In genomic region chr9:114699262-114699661, GRCm38 (mm10) we compare ENCODE assay signal across 17 mouse cellular contexts. TPM values are rescaled to one million over a fixed set of nuclear protein-coding genes. Genes with fewer than 3 reads are reported as not detected.
DNase-seq lines count a peak whose midpoint lies in the region; TF ChIP-seq lines count a peak whose summit lies in the region.
"Had no signal": no experiment of that assay in that cellular context is flagged by ENCODE, and none has a peak within 500 bp of the region (broad histone marks: within the 10 kb centered on the region; RNA-seq: fewer than 3 reads in every experiment).

No protein-coding gene starts in this region.

- no peaks in the 10 kb centered on the region for H3K9me3 ChIP-seq in heart, embryonic 10.5 days
- H3K9me3 ChIP-seq: embryonic facial prominence, embryonic 13.5 days; forebrain, embryonic 12.5 days; hindbrain, embryonic 10.5 days; intestine, embryonic 15.5 days had no signal

- H3K27ac ChIP-seq in heart, adult 2 months = no peak overlapping the region; the same call in 1 of the 2 replicates
- H3K27ac ChIP-seq in heart, embryonic 10.5 days = no peak overlapping the region
- peak overlapping the region; percentile 83 for H3K27ac ChIP-seq in kidney, adult 2 months (ENCODE audit: insufficient read depth, low read depth, low read length)
- H3K27ac ChIP-seq in layer of hippocampus, adult 2 months = peak overlapping the region; percentile 46; the same call in 1 of the 2 replicates
- H3K27ac ChIP-seq: embryonic facial prominence, embryonic 13.5 days; forebrain, embryonic 12.5 days; hindbrain, embryonic 10.5 days; hindbrain, embryonic 14.5 days; intestine, embryonic 15.5 days had no signal

- no peak overlapping the region for H3K4me3 ChIP-seq in heart, adult 2 months
- H3K4me3 ChIP-seq in heart, embryonic 10.5 days = no peak overlapping the region
- no peak overlapping the region for H3K4me3 ChIP-seq in kidney, adult 2 months (ENCODE audit: insufficient read depth, low read depth, low read length)
- no peak overlapping the region for H3K4me3 ChIP-seq in layer of hippocampus, adult 2 months
- H3K4me3 ChIP-seq: embryonic facial prominence, embryonic 13.5 days; forebrain, embryonic 12.5 days; hindbrain, embryonic 10.5 days; intestine, embryonic 15.5 days had no signal

- TF ChIP-seq EP300 in heart, adult 2 months (IDR thresholded peaks at IDR 0.05; ENCODE audit: insufficient read depth, low read depth, low read length) = no peak

- no peaks in the 10 kb centered on the region; the same call in 1 of the 2 replicates for H3K36me3 ChIP-seq in heart, adult 2 months (ENCODE audit: control insufficient read depth, insufficient read depth, low read length)
- peaks cover 24% of the 10 kb centered on the region for H3K36me3 ChIP-seq in heart, embryonic 10.5 days
- H3K36me3 ChIP-seq in kidney, adult 2 months (ENCODE audit: control insufficient read depth, insufficient read depth, low read length) = no peaks in the 10 kb centered on the region
- H3K36me3 ChIP-seq: intestine, embryonic 15.5 days had no signal

- peaks cover 5% of the 10 kb centered on the region for H3K79me2 ChIP-seq in heart, adult 2 months (replicated peaks; ENCODE audit: control insufficient read depth, insufficient read depth, low read length)

- 45% methylated on average over 6 of the region's 6 CpGs for WGBS in heart, adult 2 months
- WGBS in heart, embryonic 10.5 days = 73% methylated on average over 6 of the region's 6 CpGs
- WGBS in kidney, adult 2 months = 41% methylated on average over 6 of the region's 6 CpGs

- peak; percentile 35 to 45 for DNase-seq in cerebellum, postnatal 10 days
- DNase-seq in cerebellum, adult 11-12 months = no peak
- DNase-seq in heart, adult 2 months = peak; percentile 19 to 23
- no peak for DNase-seq in heart, embryonic 10.5 days (ENCODE audit: low spot score)
- DNase-seq in kidney, adult 2 months = peak; percentile 64
- no peak for DNase-seq in kidney, postnatal 10 days
- no peak for DNase-seq in layer of hippocampus, adult 2 months (ENCODE audit: low spot score in 2 of 2)
- DNase-seq in layer of hippocampus, postnatal 14 days (ENCODE audit: low spot score in 2 of 2) = no peak
- DNase-seq: adrenal gland, postnatal 14 days; cerebellum, adult 9-11 months; gastrocnemius, postnatal 10 days had no signal

- no peaks in the 10 kb centered on the region for H3K27me3 ChIP-seq in heart, adult 2 months (ENCODE audit: control insufficient read depth, insufficient read depth, low read length)
- H3K27me3 ChIP-seq in heart, embryonic 10.5 days (ENCODE audit: insufficient read depth, poor library complexity, severe bottlenecking) = no peaks in the 10 kb centered on the region
- no peaks in the 10 kb centered on the region for H3K27me3 ChIP-seq in kidney, adult 2 months (replicated peaks; ENCODE audit: control insufficient read depth, insufficient read depth, low read length)
- H3K27me3 ChIP-seq: embryonic facial prominence, embryonic 13.5 days; forebrain, embryonic 12.5 days; intestine, embryonic 15.5 days; Patski had no signal

- no peak for TF ChIP-seq CTCF in heart, adult 2 months (IDR thresholded peaks at IDR 0.05)
- no peak for TF ChIP-seq CTCF in kidney, adult 2 months (conservative IDR thresholded peaks at IDR 0.05; ENCODE audit: insufficient read depth, insufficient read length, low read depth, low read length)
- TF ChIP-seq CTCF in layer of hippocampus, adult 2 months (conservative IDR thresholded peaks at IDR 0.05) = no peak

- H3K4me1 ChIP-seq in heart, adult 2 months (ENCODE audit: control insufficient read depth, insufficient read depth, low read length) = peaks cover 5% of the 10 kb centered on the region
- H3K4me1 ChIP-seq in heart, embryonic 10.5 days = no peaks in the 10 kb centered on the region
- peaks cover 12% of the 10 kb centered on the region; the same call in 1 of the 2 replicates for H3K4me1 ChIP-seq in kidney, adult 2 months (ENCODE audit: control insufficient read depth, insufficient read depth, low read length)
- H3K4me1 ChIP-seq: embryonic facial prominence, embryonic 13.5 days; forebrain, embryonic 12.5 days; hindbrain, embryonic 10.5 days; intestine, embryonic 15.5 days had no signal

- no peak for TF ChIP-seq POLR2A in heart, adult 2 months (IDR thresholded peaks at IDR 0.05; ENCODE audit: insufficient read depth, low read depth, low read length)
- TF ChIP-seq POLR2A in kidney, adult 2 months (IDR thresholded peaks at IDR 0.05; ENCODE audit: low read depth, low read length) = no peak

- H3K9ac ChIP-seq in heart, adult 2 months (ENCODE audit: low read depth, low read length) = no peak overlapping the region
- H3K9ac ChIP-seq: embryonic facial prominence, embryonic 13.5 days; forebrain, embryonic 12.5 days; hindbrain, embryonic 14.5 days; intestine, embryonic 15.5 days had no signal

- intact Hi-C loops in heart, adult 2 months (cut with DNase I) = no loop called here

RNA-seq across cellular contexts. Expression of gene Dync1li1, which starts 10.7 kb away (rescaled TPM):
- total RNA-seq in heart, adult 2 months (2021) = 10 to 100 TPM; 64.3 to 68.2 TPM
- 22.4 and 32.6 TPM in 2 replicates for polyA plus RNA-seq in heart, adult 2 months (2012; rRNA removed)
- polyA plus RNA-seq in heart, embryonic 10.5 days (2016; fragmentation: Nextera tagmentation; extraction: Ambion mirVana) = 71.3 and 83.9 TPM in 2 replicates
- polyA plus RNA-seq in kidney, adult 2 months (2012; rRNA removed) = 21.3 and 24.6 TPM in 2 replicates
- 10 to 100 TPM; 96.5 to 97.1 TPM for total RNA-seq in layer of hippocampus, adult 2 months (2021)
- 100 to 1,000 TPM in 1 of 2 experiments, 10 to 100 TPM in 1; 98.6 to 107 TPM for total RNA-seq in layer of hippocampus, postnatal 14 days (2021)

RNA-seq across cellular contexts. Expression of gene Cmtm6, which starts 31.7 kb away (rescaled TPM):
- 10 to 100 TPM; 21.0 to 25.8 TPM for total RNA-seq in heart, adult 2 months (2021)
- 17.9 and 38.0 TPM in 2 replicates for polyA plus RNA-seq in heart, adult 2 months (2012; rRNA removed)
- 39.4 and 47.3 TPM in 2 replicates for polyA plus RNA-seq in heart, embryonic 10.5 days (2016; fragmentation: Nextera tagmentation; extraction: Ambion mirVana)
- polyA plus RNA-seq in kidney, adult 2 months (2012; rRNA removed) = 68.7 and 70.5 TPM in 2 replicates
- total RNA-seq in layer of hippocampus, adult 2 months (2021) = 10 to 100 TPM; 19.2 to 25.6 TPM
- total RNA-seq in layer of hippocampus, postnatal 14 days (2021) = 10 to 100 TPM; 25.9 to 28.1 TPM

RNA-seq across cellular contexts. Expression of gene Cnot10, which starts 59.3 kb away (rescaled TPM):
- total RNA-seq in heart, adult 2 months (2021) = 10 to 100 TPM; 22.5 to 23.5 TPM
- 16.8 and 26.2 TPM in 2 replicates for polyA plus RNA-seq in heart, adult 2 months (2012; rRNA removed)
- 44.8 and 53.3 TPM in 2 replicates for polyA plus RNA-seq in heart, embryonic 10.5 days (2016; fragmentation: Nextera tagmentation; extraction: Ambion mirVana)
- 21.9 and 24.0 TPM in 2 replicates for polyA plus RNA-seq in kidney, adult 2 months (2012; rRNA removed)
- 10 to 100 TPM; 51.4 to 56.1 TPM for total RNA-seq in layer of hippocampus, adult 2 months (2021)
- 10 to 100 TPM; 43.8 to 58.2 TPM for total RNA-seq in layer of hippocampus, postnatal 14 days (2021)

Comparison
In these comparisons a context has a peak if more than half of its experiments do, and no peak if none do; other contexts are left out.
1. DNase-seq: peak in cerebellum, postnatal 10 days (2 of 2), heart, adult 2 months (2 of 2) and kidney, adult 2 months (single experiment); none in cerebellum, adult 11-12 months (single experiment), heart, embryonic 10.5 days (single experiment), kidney, postnatal 10 days (single experiment), layer of hippocampus, adult 2 months (0 of 2) and layer of hippocampus, postnatal 14 days (0 of 2).
2. H3K27ac ChIP-seq: peak in kidney, adult 2 months (single experiment) and layer of hippocampus, adult 2 months (single experiment); none in heart, adult 2 months (single experiment) and heart, embryonic 10.5 days (single experiment).